Mouse (Mus musculus) small intestine, adult 2 months (tissue): ENCODE measurements around the gene Tmem132d. TPM values are rescaled to one million over a fixed set of nuclear protein-coding genes. Genes with fewer than 3 reads are reported as not detected.

Experiments
- H3K27ac ChIP-seq: fragments of 200-500 bp; 2 replicates; pipeline ENCODE4 v1.5.1; 2012; ENCODE audit warnings: low read depth, low read length, control low read depth, inconsistent platforms; ENCODE audit not compliant: insufficient read depth
- H3K27me3 ChIP-seq: fragments of 200-500 bp; 2 replicates; pipeline ENCODE4 v1.6.1; 2012; ENCODE audit warnings: mild to moderate bottlenecking, moderate library complexity, low read length, inconsistent platforms; ENCODE audit not compliant: control insufficient read depth, insufficient read depth
- H3K36me3 ChIP-seq: fragments of 200-500 bp; 2 replicates; pipeline ENCODE4 v1.6.1; 2012; ENCODE audit warnings: mild to moderate bottlenecking, low read length, control low read depth, inconsistent platforms; ENCODE audit not compliant: control insufficient read depth, insufficient read depth
- H3K4me1 ChIP-seq: fragments of 200-500 bp; 2 replicates; pipeline ENCODE4 v1.6.1; 2012; ENCODE audit warnings: low read length, inconsistent platforms, mixed read lengths; ENCODE audit not compliant: control insufficient read depth, insufficient read depth, insufficient read length
- H3K4me3 ChIP-seq: fragments of 200-500 bp; 2 replicates; pipeline ENCODE4 v1.5.1; 2012; ENCODE audit warnings: low read depth, mild to moderate bottlenecking, control low read depth, inconsistent platforms, low read length, moderate library complexity
- CTCF ChIP-seq: fragments of 200-500 bp; IDR thresholded peaks from 2 replicates; pipeline ENCODE4 v1.5.1; 2012; ENCODE audit warnings: low read depth, mild to moderate bottlenecking, control low read depth, inconsistent platforms, low read length, moderate library complexity, mixed read lengths; ENCODE audit not compliant: insufficient replicate concordance, insufficient read length; ENCODE audit errors: extremely low read depth
- POLR2A ChIP-seq: fragments of 200-500 bp; IDR thresholded peaks from 2 replicates; pipeline ENCODE4 v1.6.1; 2012; ENCODE audit warnings: low read depth, mild to moderate bottlenecking, control low read depth, inconsistent platforms, low read length, moderate library complexity
- WGBS: fragments of 180-500 bp; shearing (Covaris S2); methylation state at CpG from one replicate; pipeline ENCODE4 v1.1.7; 2018; 5-methylcytosine and 5-hydroxymethylcytosine counted together
- polyA plus RNA-seq: library from polyadenylated mRNA; depleted of rRNA; stranded (reverse); fragments of >200 nt; gene quantifications from 2 replicates; pipeline ENCODE4 v1.2.3, GENCODE M21; 2012

Tmem132d gene
- polyA plus RNA-seq, 1 experiment, result 0.15 TPM

DNA sequence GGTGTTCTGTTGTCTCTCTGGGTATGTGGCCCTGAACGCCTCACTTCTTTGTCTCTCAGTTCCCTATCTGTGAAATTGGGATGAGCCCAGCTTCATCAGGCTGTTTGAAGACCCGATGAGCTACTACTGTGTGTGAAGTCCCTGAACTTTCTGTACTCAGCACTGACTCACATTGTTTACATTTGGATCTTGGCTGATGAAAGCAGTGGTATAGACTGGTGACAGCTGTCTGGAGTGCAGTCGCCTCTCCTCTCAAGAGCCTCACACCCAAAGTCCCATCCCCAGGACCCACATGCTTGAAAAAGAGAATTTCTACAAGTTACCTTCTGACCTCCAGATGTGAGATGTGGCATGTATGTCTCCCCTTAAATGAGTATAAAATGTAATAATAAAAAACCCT lies 625.5 kb downstream of the Tmem132d start:
- H3K36me3 ChIP-seq, result no peaks in the 10 kb centered on the region
- no peaks in the 10 kb centered on the region for H3K4me1 ChIP-seq
- no peak overlapping the region for H3K27ac ChIP-seq
- no peak overlapping the region for H3K4me3 ChIP-seq
- no peaks in the 10 kb centered on the region for H3K27me3 ChIP-seq
- 62% methylated on average over 3 of the region's 3 CpGs for WGBS
- TF ChIP-seq POLR2A (no peak), CTCF (no peak)

DNA sequence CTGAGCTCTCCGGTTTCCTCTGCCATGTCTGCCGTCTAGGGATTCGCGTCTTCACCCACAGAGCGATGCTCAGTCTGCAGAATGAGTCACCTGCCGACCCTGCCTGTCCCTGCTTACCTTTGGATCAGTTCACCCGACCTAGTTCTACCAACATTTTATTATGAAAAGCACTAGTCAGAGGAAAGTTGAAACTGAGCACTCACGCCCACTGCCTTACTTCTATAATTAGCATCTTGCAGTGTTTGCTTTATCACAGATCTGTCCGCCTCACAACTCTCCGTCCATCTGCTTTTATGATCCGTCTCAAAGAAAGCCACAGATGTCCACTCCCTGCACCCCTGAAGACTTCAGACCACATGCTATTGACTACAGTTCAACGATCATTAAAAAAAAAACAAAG lies 626.0 kb downstream of the Tmem132d start:
- TF ChIP-seq POLR2A, result no peak
- no peak for TF ChIP-seq CTCF
- 71% methylated on average over 12 of the region's 12 CpGs for WGBS
- no peaks in the 10 kb centered on the region for H3K27me3 ChIP-seq

DNA sequence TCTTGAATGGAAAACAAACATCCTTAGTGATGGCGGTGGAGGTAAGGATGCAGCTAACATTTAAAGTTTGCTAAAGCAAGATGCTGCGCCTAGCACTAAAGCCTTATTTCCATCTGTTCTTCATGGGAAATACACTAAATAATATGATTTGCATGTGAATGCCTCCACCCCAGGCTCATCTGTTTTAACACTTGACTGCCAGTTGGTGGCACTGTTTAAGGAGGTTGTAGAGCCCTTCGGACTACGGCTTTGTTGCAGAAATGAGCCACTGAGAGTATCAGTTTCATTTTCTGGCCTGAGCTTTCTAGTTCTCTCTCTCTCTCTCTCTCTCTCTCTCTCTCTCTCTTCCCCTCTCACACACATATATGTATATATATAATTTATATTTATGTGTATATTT lies 632.0 kb downstream of the Tmem132d start:
- Histone ChIP-seq H3K4me3 (no peak overlapping the region), H3K27ac (no peak overlapping the region), H3K4me1 (no peaks in the 10 kb centered on the region), H3K36me3 (no peaks in the 10 kb centered on the region), H3K27me3 (no peaks in the 10 kb centered on the region)
- 69% methylated on average over 4 of the region's 4 CpGs for WGBS
- TF ChIP-seq CTCF (no peak), POLR2A (no peak)

More for the DNA sequence above, 626.0 kb downstream of the Tmem132d start:
- no peak overlapping the region for H3K27ac ChIP-seq
- H3K4me1 ChIP-seq, result no peaks in the 10 kb centered on the region
- H3K4me3 ChIP-seq, result no peak overlapping the region
- no peaks in the 10 kb centered on the region for H3K36me3 ChIP-seq

DNA sequence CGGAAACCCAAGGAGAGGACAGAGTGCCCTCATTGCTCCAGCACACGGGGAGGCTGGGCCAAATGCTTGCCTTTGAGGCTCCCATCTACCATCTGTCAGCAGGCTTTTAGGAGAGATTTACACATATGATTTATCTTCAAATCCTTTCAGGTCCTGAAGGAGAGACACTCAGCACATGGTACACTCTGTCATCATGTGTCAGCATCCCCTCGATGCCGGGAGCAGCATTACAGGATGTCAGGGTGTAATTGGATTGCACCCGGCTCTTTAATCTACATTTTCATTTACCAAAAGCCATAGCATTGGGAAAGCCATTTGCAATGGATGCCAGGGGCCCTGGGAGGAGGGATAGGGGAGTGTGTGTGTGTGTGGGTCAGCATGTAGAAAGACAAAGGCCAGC lies 651.7 kb downstream of the Tmem132d start:
- no peak overlapping the region for H3K27ac ChIP-seq
- 79% methylated on average over 5 of the region's 5 CpGs for WGBS
- TF ChIP-seq CTCF (no peak), POLR2A (no peak)

DNA sequence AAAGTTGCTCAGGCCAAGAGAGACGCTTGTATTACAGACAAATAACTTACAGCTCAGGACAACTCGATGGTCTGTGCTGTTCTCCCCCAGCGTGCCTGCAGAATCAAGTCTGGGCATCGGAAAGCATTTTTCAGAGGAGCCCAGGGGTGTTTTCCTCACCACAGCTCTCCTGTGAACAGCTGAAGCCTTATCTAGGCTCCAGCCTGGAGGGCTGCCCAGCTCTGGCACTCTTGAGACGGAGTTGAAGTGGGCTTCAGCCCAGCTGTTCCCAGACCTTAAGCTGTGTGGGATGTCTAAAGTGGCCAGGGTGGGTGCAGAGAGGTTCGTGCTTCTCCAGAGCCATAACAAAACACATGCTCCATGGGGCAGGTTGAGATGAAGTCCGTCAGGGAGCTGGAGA lies 657.1 kb downstream of the Tmem132d start:
- Histone ChIP-seq H3K36me3 (no peaks in the 10 kb centered on the region), H3K4me3 (no peak overlapping the region), H3K27ac (no peak overlapping the region), H3K27me3 (no peaks in the 10 kb centered on the region), H3K4me1 (no peaks in the 10 kb centered on the region)
- TF ChIP-seq POLR2A (no peak), CTCF (no peak)
- WGBS, result 62% methylated on average over 7 of the region's 7 CpGs

More for the DNA sequence above, 651.7 kb downstream of the Tmem132d start:
- Histone ChIP-seq H3K4me1 (no peaks in the 10 kb centered on the region), H3K36me3 (no peaks in the 10 kb centered on the region), H3K27me3 (no peaks in the 10 kb centered on the region), H3K4me3 (no peak overlapping the region)

DNA sequence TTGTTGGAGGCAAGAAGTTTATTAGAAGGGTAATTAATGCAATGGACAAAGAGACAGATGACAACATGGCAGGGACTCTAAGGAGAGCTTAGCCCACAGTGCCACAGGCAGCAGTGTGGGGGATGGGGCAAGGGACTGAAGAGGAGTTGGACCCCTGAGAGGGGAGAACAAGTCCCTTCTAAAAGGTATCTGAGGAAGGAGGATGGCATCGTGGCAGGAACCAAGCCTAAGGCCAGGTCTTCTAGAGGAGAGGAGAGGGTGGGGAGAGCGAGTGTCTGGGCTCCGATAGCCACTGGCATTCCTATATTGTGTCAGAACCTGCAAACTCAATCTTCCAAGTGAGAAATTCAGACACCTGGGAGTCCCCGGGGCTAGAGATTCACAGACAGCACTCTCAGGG lies 674.3 kb downstream of the Tmem132d start:
- Histone ChIP-seq H3K36me3 (no peaks in the 10 kb centered on the region), H3K4me3 (no peak overlapping the region), H3K27me3 (no peaks in the 10 kb centered on the region), H3K27ac (no peak overlapping the region), H3K4me1 (no peaks in the 10 kb centered on the region)
- TF ChIP-seq CTCF, result no peak
- TF ChIP-seq POLR2A, result no peak
- 69% methylated on average over 4 of the region's 4 CpGs for WGBS

DNA sequence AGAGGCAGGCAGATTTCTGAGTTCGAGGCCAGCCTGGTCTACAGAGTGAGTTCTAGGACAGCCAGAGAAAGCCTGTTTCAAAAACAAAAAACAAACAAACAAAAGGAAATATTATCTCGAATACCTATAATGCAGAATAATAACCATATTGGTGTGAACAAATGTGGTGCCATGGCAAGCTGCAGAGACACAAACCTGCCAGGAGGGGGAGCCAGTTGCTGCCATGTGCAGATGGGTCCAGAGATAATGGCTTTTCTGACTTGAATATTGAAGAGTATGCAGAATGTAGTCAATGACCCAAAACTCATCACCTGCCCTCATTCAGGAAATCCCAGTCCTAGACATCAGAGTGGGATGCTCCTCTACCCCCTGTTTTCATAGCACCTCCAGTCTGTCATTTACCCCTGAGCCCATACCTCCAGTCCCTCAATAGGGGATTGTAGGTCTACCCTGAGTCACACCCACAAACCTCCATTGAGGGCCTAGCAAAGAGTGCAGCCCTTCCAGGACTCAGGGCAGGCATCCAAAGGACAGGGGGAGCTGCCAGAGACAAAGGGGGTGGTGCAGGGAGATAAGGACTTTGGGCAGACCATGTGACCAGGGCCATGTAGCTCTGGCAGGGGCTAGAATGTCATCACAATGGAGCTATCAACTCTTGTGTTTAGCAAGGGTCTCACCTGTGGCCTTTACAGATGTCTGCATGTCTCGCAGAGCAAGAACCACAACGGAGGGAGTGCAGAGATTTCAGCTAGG lies 676.0 kb downstream of the Tmem132d start:
- H3K4me1 ChIP-seq, result no peaks in the 10 kb centered on the region
- TF ChIP-seq POLR2A (no peak), CTCF (no peak)
- H3K27me3 ChIP-seq, result no peaks in the 10 kb centered on the region
- no peak overlapping the region for H3K27ac ChIP-seq
- no peaks in the 10 kb centered on the region for H3K36me3 ChIP-seq
- no peak overlapping the region for H3K4me3 ChIP-seq
- WGBS, result 71% methylated on average over 4 of the region's 4 CpGs
